Mouse (Mus musculus): Measurements from ENCODE around the gene B3gat2. TPM values are rescaled to one million over a fixed set of nuclear protein-coding genes. Genes with fewer than 3 reads are reported as not detected.

The B3gat2 gene
- polyA plus RNA-seq, 1 experiment from 2014 or later: 0.23 TPM

- no peaks in the 10 kb centered on the region for H3K27me3 ChIP-seq (replicated peaks)
- no peak for ATAC-seq
- no peak overlapping the region for H3K27ac ChIP-seq
- H3K9me3 ChIP-seq: no peaks in the 10 kb centered on the region
- H3K36me3 ChIP-seq: no peaks in the 10 kb centered on the region
- no peaks in the 10 kb centered on the region for H3K4me1 ChIP-seq (replicated peaks)
- no peak overlapping the region for H3K4me2 ChIP-seq (replicated peaks)
- H3K4me3 ChIP-seq (replicated peaks): no peak overlapping the region
- no peak overlapping the region for H3K9ac ChIP-seq
- WGBS: 19% methylated on average over 1 of the region's 1 CpGs
These were observed 130.5 kb downstream of the B3gat2 start for GRCm38 (mm10) chr1:23892072-23892471.

Other genes starting within 250 kb of the B3gat2 start
- 41.8 and 43.1 TPM in 2 replicates for gene Smap1, start 160.6 kb downstream of the B3gat2 start, polyA plus RNA-seq (2015; fragmentation: Nextera tagmentation; extraction: Ambion mirVana)
- gene Sdhaf4, start 243.9 kb downstream of the B3gat2 start, polyA plus RNA-seq (2015; fragmentation: Nextera tagmentation; extraction: Ambion mirVana): 62.1 and 75.7 TPM in 2 replicates

Measured in intestine, embryonic 15.5 days (tissue).